Mouse (Mus musculus): ENCODE measurements at regions not wholly inside any gene's neighbourhood (a gene's known extent, or its start where the extent isn't known, plus 50 kb on each side); places are given as distances from the start of the nearest gene placed in this dataset.

- TF ChIP-seq POLR2A (IDR thresholded peaks at IDR 0.05; ENCODE audit: low read depth, low read length) (no peak), CTCF (conservative IDR thresholded peaks at IDR 0.05; ENCODE audit: insufficient read depth, insufficient read length, low read depth, low read length) (peak; percentile 71)
These were observed 123.6 kb upstream of the Smyd2 start for GRCm38 (mm10) chr1:190045797-190046196.

All from kidney, adult 2 months (tissue).